Mouse (Mus musculus) brain, embryonic 14.5 days (tissue): ENCODE results near the gene Lin37. TPM values are rescaled to one million over a fixed set of nuclear protein-coding genes. Genes with fewer than 3 reads are reported as not detected.
A peak's percentile ranks its signal among the peaks of the same experiment; 100 is the strongest.

Source experiments
- DNase-seq: peaks from one replicate; pipeline ENCODE4 v3.0.0-alpha.2; 2011; ENCODE audit warnings: low read depth
- CTCF ChIP-seq: fragments of 200-500 bp; IDR thresholded peaks from 2 replicates; pipeline ENCODE4 v1.5.1; 2012; ENCODE audit warnings: inconsistent platforms, mild to moderate bottlenecking, moderate library complexity, borderline replicate concordance; ENCODE audit not compliant: insufficient read depth, insufficient read length; ENCODE audit errors: extremely low read depth
- POLR2A ChIP-seq: fragments of 200-500 bp; IDR thresholded peaks from 2 replicates; pipeline ENCODE4 v1.6.1; 2012; ENCODE audit warnings: mild to moderate bottlenecking, inconsistent platforms, borderline replicate concordance; ENCODE audit not compliant: poor library complexity, insufficient read depth, insufficient read length, severe bottlenecking; ENCODE audit errors: extremely low read depth
- polyA plus RNA-seq: library from polyadenylated mRNA; depleted of rRNA; stranded (reverse); fragments of >200 nt; gene quantifications from 2 replicates; pipeline ENCODE4 v1.2.3, GENCODE M21; 2012

The Lin37 gene
- polyA plus RNA-seq, 1 experiment = 45.1 TPM

GRCm38 (mm10) chr7:30560296-30560695, 658 bp upstream of the Lin37 start:
- TF ChIP-seq CTCF = no peak
- no peak for TF ChIP-seq POLR2A
- DNase-seq = no peak

- DNase-seq = no peak
These were observed 789 bp downstream of the Lin37 start for GRCm38 (mm10) chr7:30558656-30559442.

GRCm38 (mm10) chr7:30557901-30558514, 1.6 kb downstream of the Lin37 start:
- no peak for DNase-seq
- TF ChIP-seq CTCF (no peak), POLR2A (no peak)

More at GRCm38 (mm10) chr7:30558656-30559442, 789 bp downstream of the Lin37 start:
- TF ChIP-seq CTCF (no peak), POLR2A (no peak)

GRCm38 (mm10) chr7:30556894-30557536, 2.6 kb downstream of the Lin37 start:
- no peak for TF ChIP-seq POLR2A
- TF ChIP-seq CTCF = peak; percentile 35; the same call in 1 of the 2 replicates
- DNase-seq = no peak

- no peak for DNase-seq
These were observed 5.6 kb downstream of the Lin37 start for GRCm38 (mm10) chr7:30553810-30554584.

GRCm38 (mm10) chr7:30553021-30553589, 6.5 kb downstream of the Lin37 start:
- TF ChIP-seq POLR2A (no peak), CTCF (no peak)
- DNase-seq = peak; percentile 65

More at GRCm38 (mm10) chr7:30553810-30554584, 5.6 kb downstream of the Lin37 start:
- no peak for TF ChIP-seq POLR2A
- TF ChIP-seq CTCF = no peak

GRCm38 (mm10) chr7:30552102-30553020, 7.3 kb downstream of the Lin37 start, which contains the start of the genes Hspb6 and Proser3:
Hspb6 (plus strand) TSS chr7:30552178.
Proser3 (minus strand) TSS chr7:30552299.
- TF ChIP-seq POLR2A (peak; percentile 23; the same call in 1 of the 2 replicates), CTCF (no peak)
- peak; percentile 100 for DNase-seq

GRCm38 (mm10) chr7:30551445-30552101, 8.1 kb downstream of the Lin37 start:
- no peak for TF ChIP-seq POLR2A
- TF ChIP-seq CTCF = peak; percentile 28; the same call in 1 of the 2 replicates
- peak; percentile 92 for DNase-seq

GRCm38 (mm10) chr7:30550603-30551002, 9.0 kb downstream of the Lin37 start:
- TF ChIP-seq CTCF (no peak), POLR2A (no peak)
- DNase-seq = no peak

GRCm38 (mm10) chr7:30549880-30550279, 9.8 kb downstream of the Lin37 start:
- TF ChIP-seq CTCF (no peak), POLR2A (no peak)

GRCm38 (mm10) chr7:30544327-30544726, 15.3 kb downstream of the Lin37 start:
- TF ChIP-seq CTCF (no peak), POLR2A (no peak)
- DNase-seq = no peak

More at GRCm38 (mm10) chr7:30549880-30550279, 9.8 kb downstream of the Lin37 start:
- DNase-seq = no peak
